Mouse (Mus musculus): ENCODE data around the gene Tnfaip1.

DNA sequence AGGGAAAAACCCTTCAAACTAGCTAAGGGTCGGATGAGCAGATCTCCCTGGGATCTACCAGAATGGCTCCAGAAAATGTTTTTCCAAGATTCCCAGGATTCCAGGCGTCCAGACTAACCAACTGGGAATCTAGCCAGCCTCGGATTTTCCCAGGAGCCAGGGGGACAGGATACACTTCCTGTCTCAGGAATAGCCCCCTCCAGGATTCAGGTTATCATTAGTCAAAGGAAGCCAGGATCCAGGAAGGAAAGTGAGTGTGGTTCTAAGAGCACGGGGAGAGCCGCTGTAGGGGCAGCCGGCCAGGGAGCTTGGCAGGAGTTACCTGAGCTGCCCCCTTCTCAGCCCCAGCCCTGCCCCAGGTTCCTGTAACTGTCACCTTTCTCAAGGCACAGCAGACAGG, 5.1 kb downstream of the Tnfaip1 start:
- TF ChIP-seq POLR2A (IDR thresholded peaks at IDR 0.05; ENCODE audit: control insufficient read depth, extremely low read depth, insufficient read depth, low read length, poor library complexity) (no peak), CTCF (IDR thresholded peaks at IDR 0.05; ENCODE audit: borderline replicate concordance, control insufficient read depth, extremely low read depth, insufficient read depth, low read length, poor library complexity) (no peak)

Data from thymus, adult 2 months (tissue).